Mouse (Mus musculus): ENCODE results near the gene Fam209. TPM values are rescaled to one million over a fixed set of nuclear protein-coding genes. Genes with fewer than 3 reads are reported as not detected.
A peak's percentile ranks its signal among the peaks of the same experiment; 100 is the strongest.

The Fam209 gene
- polyA plus RNA-seq, 1 experiment: not detected

DNA sequence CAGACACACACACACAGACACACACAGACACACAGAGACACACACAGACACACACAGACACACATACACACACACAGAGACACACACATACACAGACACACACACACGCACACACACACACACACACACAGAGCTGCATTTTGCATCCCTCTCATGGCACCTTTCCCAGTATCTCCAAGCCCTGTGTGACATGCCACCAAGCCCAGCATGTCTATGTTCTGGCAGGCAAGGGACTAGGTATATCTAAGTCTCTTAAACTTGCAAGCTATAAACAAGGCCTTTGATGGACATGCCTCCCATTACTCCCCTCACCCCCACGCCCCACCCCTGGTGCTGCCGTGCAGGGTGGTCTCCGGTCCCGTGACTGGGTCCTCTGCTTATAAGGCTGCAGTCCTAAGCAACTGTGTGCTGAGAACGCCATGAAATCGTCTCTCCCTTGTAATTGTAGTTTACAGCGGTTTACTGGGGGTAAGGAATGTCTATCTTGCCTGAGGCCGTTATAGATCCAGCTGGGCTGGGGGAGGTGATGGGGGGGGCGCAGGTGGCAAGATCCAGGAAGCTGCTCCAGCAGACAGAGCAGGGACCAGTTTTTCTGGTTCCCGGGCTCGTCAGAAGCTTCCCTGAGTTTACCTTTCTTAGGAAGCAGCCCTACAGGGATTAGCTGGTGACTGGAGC, 12.5 kb downstream of the Fam209 start:
- H3K79me2 ChIP-seq (ENCODE audit: control insufficient read depth, insufficient read depth): no peaks in the 10 kb centered on the region
- peaks cover 29% of the 10 kb centered on the region for H3K27me3 ChIP-seq (ENCODE audit: control insufficient read depth, insufficient read depth, insufficient read length)
- no peaks in the 10 kb centered on the region for H3K36me3 ChIP-seq (ENCODE audit: control insufficient read depth, insufficient read depth)
- no peak overlapping the region for H3ac ChIP-seq (ENCODE audit: control insufficient read depth, insufficient read length, low read depth)
- no peak overlapping the region for H3K4me3 ChIP-seq (ENCODE audit: insufficient read depth, poor library complexity, severe bottlenecking)
- no peak for TF ChIP-seq FOSL1 (IDR thresholded peaks at IDR 0.05; ENCODE audit: insufficient read depth, low read length, poor library complexity, severe bottlenecking)
- no peak for TF ChIP-seq CTCF (IDR thresholded peaks at IDR 0.05; ENCODE audit: control insufficient read depth, insufficient read depth, insufficient read length)
- TF ChIP-seq MYOD1 (IDR thresholded peaks at IDR 0.05; ENCODE audit: control insufficient read depth, insufficient read length, low read depth): no peak
- TF ChIP-seq MYOG (IDR thresholded peaks at IDR 0.05; ENCODE audit: control insufficient read depth, extremely low read depth, insufficient read length): no peak
- H3K79me3 ChIP-seq (ENCODE audit: low read depth): no peaks in the 10 kb centered on the region

GRCm38 (mm10) chr2:172496736-172497345, 24.5 kb downstream of the Fam209 start:
- Histone ChIP-seq H3K79me2 (ENCODE audit: control insufficient read depth, insufficient read depth) (no peaks in the 10 kb centered on the region), H3K27me3 (ENCODE audit: control insufficient read depth, insufficient read depth, insufficient read length) (peaks cover 4% of the 10 kb centered on the region), H3K4me3 (ENCODE audit: insufficient read depth, poor library complexity, severe bottlenecking) (no peak overlapping the region), H3K36me3 (ENCODE audit: control insufficient read depth, insufficient read depth) (no peaks in the 10 kb centered on the region), H3K79me3 (ENCODE audit: low read depth) (no peaks in the 10 kb centered on the region), H3ac (ENCODE audit: control insufficient read depth, insufficient read length, low read depth) (no peak overlapping the region)
- TF ChIP-seq CTCF (IDR thresholded peaks at IDR 0.05; ENCODE audit: control insufficient read depth, insufficient read depth, insufficient read length): no peak
- TF ChIP-seq MAX (IDR thresholded peaks at IDR 0.05): no peak
- no peak for TF ChIP-seq MYOG (IDR thresholded peaks at IDR 0.05; ENCODE audit: control insufficient read depth, extremely low read depth, insufficient read length)
- no peak for TF ChIP-seq MYOD1 (IDR thresholded peaks at IDR 0.05; ENCODE audit: control insufficient read depth, insufficient read length, low read depth)

DNA sequence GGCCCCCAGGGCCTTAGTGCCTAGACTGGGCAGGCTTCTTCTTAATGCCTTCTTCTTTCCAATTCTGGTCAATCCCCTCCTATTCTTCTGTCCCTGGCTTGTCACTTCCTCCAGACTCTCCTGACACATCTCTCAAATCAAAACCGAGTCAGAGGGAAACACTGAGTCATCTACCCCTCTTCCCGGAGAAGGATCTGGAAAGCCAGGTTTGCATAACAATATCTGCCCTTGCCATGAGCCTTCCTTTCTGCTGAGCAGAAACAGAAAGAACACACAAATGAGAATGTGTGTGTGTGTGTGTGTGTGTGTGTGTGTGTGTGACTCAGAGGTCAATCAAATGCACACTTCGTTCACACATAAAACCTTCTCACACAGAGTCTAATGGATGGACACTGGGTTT, 26.5 kb downstream of the Fam209 start:
- peaks cover 9% of the 10 kb centered on the region for H3K27me3 ChIP-seq (ENCODE audit: control insufficient read depth, insufficient read depth, insufficient read length)
- no peak overlapping the region for H3ac ChIP-seq (ENCODE audit: control insufficient read depth, insufficient read length, low read depth)
- H3K79me2 ChIP-seq (ENCODE audit: control insufficient read depth, insufficient read depth): no peaks in the 10 kb centered on the region
- TF ChIP-seq CEBPB (IDR thresholded peaks at IDR 0.05; ENCODE audit: low read depth) (no peak), MYOG (IDR thresholded peaks at IDR 0.05; ENCODE audit: control insufficient read depth, extremely low read depth, insufficient read length) (no peak), USF1 (IDR thresholded peaks at IDR 0.05; ENCODE audit: low read depth) (no peak), MYOD1 (IDR thresholded peaks at IDR 0.05; ENCODE audit: control insufficient read depth, insufficient read length, low read depth) (no peak), MAX (IDR thresholded peaks at IDR 0.05) (no peak), FOSL1 (IDR thresholded peaks at IDR 0.05; ENCODE audit: insufficient read depth, low read length, poor library complexity, severe bottlenecking) (no peak), CTCF (IDR thresholded peaks at IDR 0.05; ENCODE audit: control insufficient read depth, insufficient read depth, insufficient read length) (no peak)
- H3K79me3 ChIP-seq (ENCODE audit: low read depth): no peaks in the 10 kb centered on the region
- no peak overlapping the region for H3K4me3 ChIP-seq (ENCODE audit: insufficient read depth, poor library complexity, severe bottlenecking)
- no peaks in the 10 kb centered on the region for H3K36me3 ChIP-seq (ENCODE audit: control insufficient read depth, insufficient read depth)

DNA sequence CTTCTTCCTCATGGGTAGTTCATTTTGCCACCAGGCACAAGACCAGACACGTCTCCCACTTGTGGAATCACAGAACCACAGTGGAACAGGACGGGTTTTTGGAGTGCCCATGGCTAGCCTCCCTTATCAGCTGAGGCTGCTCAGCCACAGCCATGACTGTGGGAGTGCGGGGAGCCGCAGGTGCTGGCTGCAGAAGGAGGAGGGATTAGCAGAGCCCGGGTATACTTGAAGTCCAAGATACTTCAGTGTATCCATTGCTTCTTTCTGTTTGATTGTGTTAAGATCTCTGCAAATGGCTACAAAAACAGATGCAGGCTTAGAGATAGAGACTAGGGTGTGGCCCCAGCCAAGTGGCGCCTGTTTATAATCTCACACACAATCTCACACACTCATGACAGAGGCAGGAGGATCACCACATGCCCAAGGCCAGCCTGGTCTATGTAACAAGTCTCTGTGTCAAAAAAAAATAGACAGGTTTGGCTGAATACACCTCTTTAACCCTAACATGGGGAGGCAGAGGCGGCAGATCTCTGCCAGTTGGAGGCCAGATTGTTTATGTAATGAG, 28.5 kb downstream of the Fam209 start:
- no peaks in the 10 kb centered on the region for H3K79me2 ChIP-seq (ENCODE audit: control insufficient read depth, insufficient read depth)
- no peak overlapping the region for H3K4me3 ChIP-seq (ENCODE audit: insufficient read depth, poor library complexity, severe bottlenecking)
- no peak overlapping the region for H3ac ChIP-seq (ENCODE audit: control insufficient read depth, insufficient read length, low read depth)
- peaks cover 5% of the 10 kb centered on the region for H3K27me3 ChIP-seq (ENCODE audit: control insufficient read depth, insufficient read depth, insufficient read length)
- no peaks in the 10 kb centered on the region for H3K79me3 ChIP-seq (ENCODE audit: low read depth)
- H3K36me3 ChIP-seq (ENCODE audit: control insufficient read depth, insufficient read depth): no peaks in the 10 kb centered on the region
- TF ChIP-seq CEBPB (IDR thresholded peaks at IDR 0.05; ENCODE audit: low read depth) (no peak), USF1 (IDR thresholded peaks at IDR 0.05; ENCODE audit: low read depth) (no peak), FOSL1 (IDR thresholded peaks at IDR 0.05; ENCODE audit: insufficient read depth, low read length, poor library complexity, severe bottlenecking) (no peak), MAX (IDR thresholded peaks at IDR 0.05) (no peak), MYOD1 (IDR thresholded peaks at IDR 0.05; ENCODE audit: control insufficient read depth, insufficient read length, low read depth) (no peak), CTCF (IDR thresholded peaks at IDR 0.05; ENCODE audit: control insufficient read depth, insufficient read depth, insufficient read length) (no peak), MYOG (IDR thresholded peaks at IDR 0.05; ENCODE audit: control insufficient read depth, extremely low read depth, insufficient read length) (no peak)

GRCm38 (mm10) chr2:172501341-172501740, 29.0 kb downstream of the Fam209 start:
- H3K27me3 ChIP-seq (ENCODE audit: control insufficient read depth, insufficient read depth, insufficient read length): peaks cover 5% of the 10 kb centered on the region
- no peak overlapping the region for H3K4me3 ChIP-seq (ENCODE audit: insufficient read depth, poor library complexity, severe bottlenecking)
- H3K36me3 ChIP-seq (ENCODE audit: control insufficient read depth, insufficient read depth): no peaks in the 10 kb centered on the region
- H3ac ChIP-seq (ENCODE audit: control insufficient read depth, insufficient read length, low read depth): no peak overlapping the region
- H3K79me2 ChIP-seq (ENCODE audit: control insufficient read depth, insufficient read depth): no peaks in the 10 kb centered on the region
- TF ChIP-seq CTCF (IDR thresholded peaks at IDR 0.05; ENCODE audit: control insufficient read depth, insufficient read depth, insufficient read length) (peak; percentile 60), MAX (IDR thresholded peaks at IDR 0.05) (no peak)
- no peaks in the 10 kb centered on the region for H3K79me3 ChIP-seq (ENCODE audit: low read depth)

GRCm38 (mm10) chr2:172502168-172502567, 29.8 kb downstream of the Fam209 start:
- H3K36me3 ChIP-seq (ENCODE audit: control insufficient read depth, insufficient read depth): no peaks in the 10 kb centered on the region
- H3K4me3 ChIP-seq (ENCODE audit: insufficient read depth, poor library complexity, severe bottlenecking): no peak overlapping the region
- H3ac ChIP-seq (ENCODE audit: control insufficient read depth, insufficient read length, low read depth): no peak overlapping the region
- peaks cover 5% of the 10 kb centered on the region for H3K27me3 ChIP-seq (ENCODE audit: control insufficient read depth, insufficient read depth, insufficient read length)
- TF ChIP-seq CEBPB (IDR thresholded peaks at IDR 0.05; ENCODE audit: low read depth) (no peak), FOSL1 (IDR thresholded peaks at IDR 0.05; ENCODE audit: insufficient read depth, low read length, poor library complexity, severe bottlenecking) (no peak), MYOG (IDR thresholded peaks at IDR 0.05; ENCODE audit: control insufficient read depth, extremely low read depth, insufficient read length) (no peak), MAX (IDR thresholded peaks at IDR 0.05) (no peak), CTCF (IDR thresholded peaks at IDR 0.05; ENCODE audit: control insufficient read depth, insufficient read depth, insufficient read length) (no peak), USF1 (IDR thresholded peaks at IDR 0.05; ENCODE audit: low read depth) (no peak)
- no peaks in the 10 kb centered on the region for H3K79me2 ChIP-seq (ENCODE audit: control insufficient read depth, insufficient read depth)
- H3K79me3 ChIP-seq (ENCODE audit: low read depth): no peaks in the 10 kb centered on the region

All from C2C12 (cell line).